Mouse (Mus musculus): ENCODE measurements around the gene 1700016K19Rik.

DNA sequence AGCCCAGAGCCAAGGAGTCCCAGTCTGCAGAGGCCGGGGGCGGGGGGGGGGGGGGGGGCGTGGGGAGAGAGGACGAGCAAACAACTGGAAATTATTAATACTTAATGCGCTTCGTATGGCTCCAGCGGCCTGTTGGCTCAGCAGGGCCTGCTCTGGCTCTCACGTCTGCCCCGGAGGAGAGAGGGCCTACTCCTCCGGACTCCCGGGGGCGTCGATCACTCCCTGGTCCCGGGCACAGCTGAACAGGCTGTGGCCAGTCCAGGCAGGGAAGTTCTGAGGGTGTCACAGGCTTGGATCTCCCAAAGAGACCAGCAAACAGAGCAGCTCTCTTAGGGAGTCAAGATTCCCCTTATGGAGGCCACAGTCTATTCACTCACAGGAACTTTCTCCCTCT, 28.4 kb downstream of the 1700016K19Rik start:
- TF ChIP-seq GATA1 (IDR thresholded peaks at IDR 0.05; ENCODE audit: borderline replicate concordance, low read length) (no peak), FLI1 (IDR thresholded peaks at IDR 0.05; ENCODE audit: low read length) (no peak)

All from megakaryocyte, embryonic 14.5 days (primary cell).